Mouse (Mus musculus) ES-CJ7 (cell line): Measurements from ENCODE around the gene Slc23a4.

Experiments used
- DNase-seq: peaks from one replicate; pipeline ENCODE4 v3.0.0; 2011; ENCODE audit warnings: low read depth, low spot score

Slc23a4 gene

GRCm38 (mm10) chr6:34913341-34914040 is 74.7 kb downstream of the Slc23a4 start:
- DNase-seq: peak; percentile 55

DNA sequence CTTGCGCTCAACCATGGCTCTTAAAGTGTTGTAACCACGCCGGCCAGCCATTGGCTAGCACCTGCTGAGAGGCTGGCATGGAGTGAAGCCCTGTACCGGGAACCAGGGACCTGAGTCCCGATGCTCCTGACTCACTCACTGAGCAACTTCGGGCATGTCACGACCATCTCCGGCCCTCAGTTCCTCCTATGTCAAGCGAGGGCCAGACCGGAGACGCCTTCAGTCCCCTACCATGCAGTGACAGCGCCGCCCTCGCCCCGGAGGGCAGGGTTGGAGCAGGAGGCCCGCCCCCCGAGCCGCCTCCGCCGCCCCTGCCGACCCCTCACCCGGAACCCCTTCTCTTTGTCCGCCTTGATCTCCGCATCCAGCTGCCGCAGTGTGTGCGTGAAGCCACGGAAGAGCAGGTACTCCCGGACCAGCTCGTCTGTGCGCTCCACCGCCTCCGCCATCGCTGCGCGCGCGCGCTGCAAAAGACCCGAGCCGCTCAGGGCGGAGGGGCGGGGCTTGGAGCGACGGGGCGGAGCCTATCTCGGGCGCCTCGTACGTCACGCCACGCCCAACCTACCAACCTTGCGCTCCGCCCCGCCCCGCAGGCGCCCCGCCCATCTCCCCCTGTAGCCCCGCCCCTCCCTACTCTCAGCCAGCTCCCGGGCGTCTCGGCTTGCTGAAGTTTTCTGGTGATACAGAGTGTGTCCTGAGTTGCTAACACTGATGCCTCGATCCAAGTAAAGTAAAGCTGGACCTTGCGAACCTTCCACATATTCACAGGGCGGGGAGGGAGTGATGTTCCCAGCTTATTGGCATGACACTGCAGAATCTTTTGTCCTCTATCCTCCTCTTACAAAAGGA is 77.6 kb downstream of the Slc23a4 start, which contains the start of gene Wdr91:
Wdr91 (minus strand) TSS at position 506 of the 849 bp plus-strand sequence.
- DNase-seq: peak; percentile 93

DNA sequence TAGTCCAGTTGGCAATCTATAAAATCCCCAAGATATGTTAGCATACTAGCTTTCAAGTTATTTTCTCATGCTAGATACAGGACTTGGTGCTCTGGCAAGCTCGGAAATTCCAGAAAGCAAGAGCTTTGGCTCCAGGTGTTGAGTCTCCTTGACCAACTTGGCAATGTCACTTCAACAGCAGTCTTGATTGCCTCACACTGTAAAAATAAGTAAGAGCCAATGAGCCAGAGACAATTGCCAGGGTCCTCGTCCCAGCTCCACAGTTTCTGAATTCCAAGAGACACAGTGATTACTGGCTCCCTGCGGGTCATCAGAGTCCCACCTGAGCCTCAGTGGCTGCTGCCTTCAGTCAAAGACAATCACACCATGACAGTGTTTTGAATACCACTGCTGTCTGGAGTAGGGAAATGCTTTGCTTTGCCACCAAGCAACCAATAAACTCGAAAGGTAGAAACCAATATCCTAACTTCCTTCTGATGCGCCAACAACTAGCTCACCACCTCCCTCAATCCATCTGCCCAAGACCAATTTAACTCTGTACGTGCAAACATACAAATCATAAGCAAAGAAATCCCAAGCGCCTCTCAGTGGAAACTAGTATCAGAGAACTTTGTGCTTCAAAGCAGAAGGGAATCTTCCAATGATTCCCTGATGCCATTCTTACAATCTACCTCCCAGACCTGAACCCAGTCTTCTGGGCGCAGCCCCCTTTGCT is 78.4 kb downstream of the Slc23a4 start:
- no peak for DNase-seq

GRCm38 (mm10) chr6:34907696-34908260 is 80.4 kb downstream of the Slc23a4 start:
- DNase-seq: no peak

DNA sequence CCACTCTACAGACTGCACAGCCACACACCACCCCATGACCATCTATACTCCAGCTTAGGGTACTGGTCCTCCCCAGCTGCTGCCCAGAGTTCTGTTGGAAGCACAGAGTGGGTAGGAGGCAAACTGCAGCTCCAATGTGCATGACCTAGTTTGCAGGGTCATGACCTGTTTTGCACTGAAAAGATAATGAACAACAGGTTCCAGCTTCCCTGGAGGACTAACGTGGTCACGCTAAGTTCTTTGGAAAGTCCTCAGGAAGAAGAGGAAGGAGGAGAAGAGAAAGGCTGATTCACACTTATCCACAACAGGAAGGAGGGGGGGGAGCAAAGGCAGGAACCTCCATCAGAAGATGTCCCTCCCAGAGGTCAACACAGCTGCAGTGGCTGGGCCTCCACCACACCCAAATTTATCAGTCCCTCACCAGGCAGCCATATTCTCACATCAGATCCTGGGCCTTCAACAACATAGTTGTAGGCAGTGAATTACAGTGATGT is 81.0 kb downstream of the Slc23a4 start:
- DNase-seq: no peak

DNA sequence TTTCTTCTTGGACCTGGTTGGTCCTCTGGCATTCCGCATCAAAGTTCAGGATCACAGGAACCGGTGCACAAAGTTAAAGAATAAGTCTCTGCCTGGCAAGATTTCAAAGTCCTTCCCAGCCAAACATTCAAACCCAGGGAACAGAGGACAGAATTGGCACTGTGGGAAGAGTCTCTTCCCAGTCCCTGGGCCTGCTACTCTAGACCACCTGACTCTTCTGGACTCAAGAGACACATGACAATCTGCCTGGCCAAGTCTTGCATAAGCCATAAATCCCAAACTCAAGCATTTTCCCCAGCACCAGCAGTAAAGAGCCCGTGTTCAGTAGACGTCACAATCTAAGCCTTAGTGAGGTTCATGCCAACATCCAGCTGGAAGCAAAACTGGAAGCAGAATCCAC is 81.5 kb downstream of the Slc23a4 start:
- no peak for DNase-seq

GRCm38 (mm10) chr6:34906125-34906524 is 82.1 kb downstream of the Slc23a4 start:
- DNase-seq: no peak

GRCm38 (mm10) chr6:34904361-34904760 is 83.8 kb downstream of the Slc23a4 start:
- no peak for DNase-seq

- DNase-seq: no peak
Measured at GRCm38 (mm10) chr6:34903851-34904250, 84.4 kb downstream of the Slc23a4 start.

DNA sequence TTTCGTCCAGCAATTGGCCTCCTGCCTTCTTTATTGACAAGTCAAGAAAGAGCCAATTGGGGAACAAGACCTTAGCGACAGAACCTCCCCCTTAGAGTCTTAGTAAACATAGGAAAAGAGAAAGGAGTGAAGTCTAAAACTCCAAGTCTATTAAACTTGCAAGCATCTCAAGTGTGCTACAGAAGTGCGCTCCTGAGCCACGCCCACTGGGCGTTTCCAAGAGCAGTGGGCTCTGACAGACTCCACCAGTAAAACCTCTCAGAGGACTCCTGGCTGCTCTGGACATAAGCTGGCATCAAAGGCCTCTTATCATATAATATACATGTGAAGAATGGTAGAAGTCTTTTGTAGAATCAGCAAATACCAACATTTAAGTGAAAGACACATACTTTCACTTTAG is 84.8 kb downstream of the Slc23a4 start:
- no peak for DNase-seq

DNA sequence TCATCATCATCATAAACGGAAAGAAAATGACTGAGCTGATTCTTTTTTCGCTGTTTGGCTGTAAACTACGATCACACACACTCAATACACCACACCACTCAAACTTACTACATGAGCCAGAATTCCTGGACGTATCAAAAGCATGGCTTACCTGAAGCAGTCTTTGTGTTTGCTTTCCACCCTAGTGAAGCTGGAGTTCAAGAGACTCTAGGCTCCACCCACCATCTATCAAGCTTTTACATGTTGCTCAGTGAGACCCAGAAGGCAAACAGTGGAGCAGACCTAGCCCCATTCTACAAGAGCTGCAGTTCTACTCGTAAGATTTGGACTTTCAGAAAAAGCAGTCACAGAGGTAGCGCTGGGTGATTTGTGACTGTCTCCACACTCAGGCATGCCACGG is 85.6 kb downstream of the Slc23a4 start:
- DNase-seq: no peak

DNA sequence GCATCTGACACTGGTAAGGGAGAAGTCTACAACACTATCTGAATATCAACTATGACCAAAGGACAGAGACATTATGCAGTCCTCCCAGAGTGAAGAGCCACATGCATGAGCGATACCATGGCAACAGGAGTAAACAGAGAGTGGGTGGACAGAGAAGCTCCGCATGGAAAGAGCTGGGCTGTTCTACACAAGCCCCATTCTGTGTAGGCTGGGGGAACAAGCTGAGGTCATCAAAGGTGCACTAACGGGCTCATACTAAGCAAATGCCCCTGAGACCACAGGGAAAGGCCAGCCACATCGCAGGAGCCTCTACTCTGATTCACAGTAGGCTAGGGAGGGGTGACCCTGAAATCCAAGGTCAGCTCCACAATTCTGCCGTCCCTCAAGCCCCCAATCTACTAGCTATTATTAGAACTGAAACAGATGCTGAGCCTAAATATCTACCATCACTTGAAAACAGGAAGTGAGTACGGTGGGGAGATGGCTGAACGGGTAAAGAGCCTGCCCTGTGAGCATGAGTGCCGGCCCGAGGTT is 86.2 kb downstream of the Slc23a4 start:
- DNase-seq: no peak

- peak; percentile 39 for DNase-seq
Measured at GRCm38 (mm10) chr6:34900990-34901389, 87.2 kb downstream of the Slc23a4 start.

- DNase-seq: no peak
Measured at GRCm38 (mm10) chr6:34899127-34899526, 89.1 kb downstream of the Slc23a4 start.

DNA sequence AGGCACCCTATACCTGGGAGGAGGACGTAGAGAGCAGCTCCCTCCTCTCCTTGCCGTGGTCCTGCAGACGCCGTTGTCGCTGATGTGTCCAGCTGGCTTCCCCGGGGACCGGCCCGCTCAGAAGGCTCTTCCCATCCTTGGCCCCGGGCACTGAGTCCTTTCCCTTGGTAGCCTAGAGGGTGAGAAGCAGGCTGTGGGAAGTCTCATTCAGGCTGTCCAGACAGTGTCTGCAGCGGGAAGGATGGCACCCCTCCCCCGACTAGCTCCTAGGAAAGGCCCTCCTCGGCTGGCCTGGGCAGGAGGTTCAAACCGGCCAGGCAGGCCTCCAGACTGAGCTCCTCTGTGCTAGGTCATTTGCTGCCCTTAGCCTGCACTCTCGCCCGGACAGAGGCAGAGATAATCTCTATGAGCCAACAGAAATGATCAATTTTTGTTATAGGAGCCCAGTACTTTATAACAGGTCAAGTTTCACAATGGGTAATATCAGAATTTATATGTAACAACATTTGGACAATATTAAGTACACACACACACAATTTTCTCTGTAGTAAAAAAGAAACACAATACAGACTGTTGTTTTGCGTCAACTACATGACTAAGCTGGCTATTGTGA is 91.9 kb downstream of the Slc23a4 start:
- DNase-seq: no peak

DNA sequence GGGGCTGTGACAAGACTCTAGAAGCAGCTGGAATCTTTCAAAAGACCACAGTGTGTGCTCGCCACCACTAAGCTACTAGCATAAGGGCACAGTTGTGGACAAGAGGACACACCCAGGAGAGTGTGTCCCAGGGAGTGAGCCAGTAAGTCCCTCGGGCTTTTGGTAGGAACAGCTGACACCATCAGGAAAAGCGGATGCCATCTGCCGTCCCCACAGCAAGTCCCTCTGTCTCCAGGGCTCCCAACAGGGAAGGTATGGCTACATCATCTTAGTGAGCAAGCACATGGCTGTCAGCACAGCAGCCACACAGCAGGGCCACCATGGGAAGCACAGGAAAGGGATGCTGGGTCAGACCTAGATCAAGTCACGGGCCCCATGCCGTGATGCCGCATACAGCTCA is 92.6 kb downstream of the Slc23a4 start:
- DNase-seq: no peak
